Mouse (Mus musculus) Muller cell, postnatal 12 days (primary cell): Measurements from ENCODE around the gene Zmynd12.

Source experiments
- DNase-seq: peaks from one replicate; pipeline ENCODE4 v3.0.0-alpha.2; 2015; ENCODE audit errors: inconsistent ontology term

Gene Zmynd12

GRCm38 (mm10) chr4:119422294-119422964, at the start of gene Zmynd12, which contains the start of gene Ppcs:
Gene Zmynd12 (plus strand): TSS chr4:119422814.
Gene Ppcs (minus strand): TSS chr4:119422420.
- DNase-seq: peak; percentile 93

DNA sequence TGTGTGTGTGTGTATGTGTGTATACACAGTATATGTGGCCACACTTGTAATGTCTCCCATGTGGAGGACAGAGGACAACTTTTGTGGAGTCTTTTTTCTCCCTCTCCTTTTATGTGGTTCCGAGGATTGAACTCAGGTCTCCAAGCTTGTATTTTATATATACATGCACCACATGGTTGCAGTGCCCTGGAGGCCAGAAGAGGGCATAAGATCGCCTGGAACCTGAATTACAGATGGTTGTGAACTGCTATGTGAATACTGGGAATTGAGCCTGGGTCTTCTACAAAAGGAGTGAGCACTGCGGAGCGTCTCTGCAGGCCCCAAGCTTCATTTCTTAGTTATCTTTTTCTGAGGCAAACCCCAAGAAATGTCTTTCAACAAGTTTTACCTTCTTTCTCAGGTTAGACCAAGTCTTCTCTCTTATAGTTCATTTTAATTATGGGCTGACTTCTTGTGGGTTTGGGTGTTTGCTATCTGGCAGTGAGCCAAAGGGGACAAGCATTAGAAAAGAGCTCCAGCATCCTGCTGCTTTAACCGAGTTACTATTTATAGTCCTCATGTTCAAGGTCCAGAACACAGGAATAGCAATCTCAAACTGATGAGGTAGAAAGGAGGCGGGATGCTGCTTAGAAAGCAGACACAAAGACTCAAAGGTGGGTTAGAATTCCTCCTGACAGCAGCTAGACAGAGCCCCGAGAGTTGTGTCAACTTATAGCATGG, 41.0 kb upstream of the Zmynd12 start:
- DNase-seq: no peak

DNA sequence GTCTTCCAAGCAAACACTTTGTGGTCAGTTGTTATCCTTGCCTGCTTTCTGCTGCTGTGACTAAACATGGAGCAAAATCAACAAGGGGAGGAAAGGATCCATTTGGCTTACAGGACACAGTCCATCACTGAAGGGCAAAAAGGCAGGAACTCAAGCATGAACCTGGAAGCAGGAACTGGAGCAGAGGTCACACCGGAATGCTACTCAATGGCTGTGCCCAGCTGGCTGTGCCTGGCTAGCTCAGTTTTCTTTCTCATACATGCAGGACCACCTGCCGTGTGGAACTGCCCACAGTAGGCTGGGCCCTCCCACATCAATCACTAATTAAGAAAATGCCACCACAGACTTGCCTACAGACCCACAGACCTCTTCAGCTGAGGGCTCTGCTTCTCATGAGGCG, 33.4 kb upstream of the Zmynd12 start:
- DNase-seq: peak; percentile 4

GRCm38 (mm10) chr4:119390369-119390768, 32.2 kb upstream of the Zmynd12 start:
- DNase-seq: no peak

DNA sequence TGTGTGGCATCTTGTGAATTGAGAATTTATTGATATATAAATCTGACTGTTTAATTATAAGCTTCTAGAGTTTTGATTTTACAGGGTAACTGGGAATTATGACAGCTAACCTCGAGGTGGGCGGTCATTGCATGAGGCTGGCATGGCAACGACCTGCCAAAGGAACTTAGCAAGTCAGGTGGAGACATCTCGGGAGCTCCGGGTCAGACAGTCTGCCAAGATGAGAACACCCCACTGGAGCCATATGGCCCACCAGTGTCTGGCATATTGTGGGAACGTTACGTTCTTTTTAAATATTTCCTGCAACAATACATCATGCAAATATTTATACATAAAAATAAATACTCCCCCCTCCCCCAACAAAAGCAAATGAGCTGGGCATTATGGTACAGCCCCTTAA, 23.9 kb upstream of the Zmynd12 start:
- DNase-seq: no peak

DNA sequence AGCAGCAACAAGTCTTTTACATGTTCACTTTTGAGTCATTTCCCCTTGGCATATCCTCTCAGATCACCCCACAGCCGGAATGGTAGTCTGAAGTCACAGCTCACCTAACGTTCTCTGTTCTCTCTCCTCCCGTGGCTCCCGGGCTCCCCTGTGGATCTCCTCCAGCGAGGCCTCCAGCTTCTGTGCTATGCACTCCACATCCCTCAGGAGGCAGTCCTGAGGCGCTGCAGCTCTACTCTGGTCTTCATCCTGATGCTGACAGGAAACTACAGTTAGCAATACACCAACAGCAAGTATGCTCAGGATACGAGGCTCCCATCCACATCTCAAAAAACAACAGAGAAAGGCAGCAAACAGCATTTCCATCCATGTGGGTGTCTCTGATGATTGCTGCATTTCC, 21.7 kb upstream of the Zmynd12 start:
- no peak for DNase-seq

DNA sequence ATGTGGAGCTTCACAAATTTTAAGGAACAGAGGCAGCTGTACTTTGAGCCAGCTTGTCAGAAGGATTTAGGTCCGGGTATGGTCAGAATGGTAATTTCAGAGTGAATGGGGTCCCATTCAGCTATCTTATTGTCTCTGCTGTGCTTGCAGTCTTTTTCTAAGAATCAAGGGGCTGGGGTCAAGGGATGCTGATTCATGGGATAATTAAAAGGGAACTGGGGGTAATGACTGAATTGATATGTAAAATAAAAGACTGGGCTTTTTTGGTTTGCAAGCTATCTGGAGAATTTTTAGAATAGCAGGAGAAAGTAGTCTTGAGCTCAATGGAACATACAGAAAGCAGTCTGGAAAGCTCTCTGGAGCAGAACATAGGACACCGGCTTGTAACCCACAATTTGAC, 19.2 kb upstream of the Zmynd12 start:
- DNase-seq: no peak

DNA sequence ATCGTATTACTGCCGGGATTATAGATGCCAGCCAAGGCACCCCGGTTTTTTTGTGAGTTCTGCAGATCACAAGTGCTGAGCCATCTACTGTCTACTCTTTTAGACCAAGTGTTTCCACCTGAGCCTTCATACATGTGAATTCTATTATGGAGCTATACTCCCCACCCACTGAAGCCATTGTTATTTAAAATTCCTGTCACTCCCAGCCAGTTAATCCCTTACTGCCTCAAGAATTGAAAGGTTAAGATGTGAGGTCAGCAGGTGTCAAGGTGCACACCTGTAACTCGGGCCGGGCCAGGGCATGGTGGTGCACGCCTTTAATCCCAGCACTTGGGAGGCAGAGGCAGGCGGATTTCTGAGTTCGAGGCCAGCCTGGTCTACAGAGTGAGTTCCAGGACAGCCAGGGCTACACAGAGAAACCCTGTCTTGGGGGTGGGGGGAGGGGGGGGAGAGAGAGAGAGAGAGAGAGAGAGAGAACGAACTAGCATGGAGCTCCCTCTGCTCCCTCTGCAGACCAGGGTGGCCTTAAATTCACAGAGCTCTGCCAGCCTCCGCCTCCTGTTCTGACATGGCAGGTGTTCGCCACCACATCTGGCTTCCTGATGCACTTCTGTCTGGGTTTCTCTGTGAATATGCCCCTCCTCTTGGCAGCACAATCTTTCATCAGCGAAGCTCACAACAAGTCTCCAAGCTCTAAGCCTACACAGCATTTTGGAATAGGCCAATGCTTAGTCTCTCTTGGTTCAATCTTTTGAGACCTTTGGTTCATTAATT, 10.6 kb upstream of the Zmynd12 start:
- no peak for DNase-seq

- no peak for DNase-seq
Observed at GRCm38 (mm10) chr4:119412791-119413190, 9.8 kb upstream of the Zmynd12 start.

DNA sequence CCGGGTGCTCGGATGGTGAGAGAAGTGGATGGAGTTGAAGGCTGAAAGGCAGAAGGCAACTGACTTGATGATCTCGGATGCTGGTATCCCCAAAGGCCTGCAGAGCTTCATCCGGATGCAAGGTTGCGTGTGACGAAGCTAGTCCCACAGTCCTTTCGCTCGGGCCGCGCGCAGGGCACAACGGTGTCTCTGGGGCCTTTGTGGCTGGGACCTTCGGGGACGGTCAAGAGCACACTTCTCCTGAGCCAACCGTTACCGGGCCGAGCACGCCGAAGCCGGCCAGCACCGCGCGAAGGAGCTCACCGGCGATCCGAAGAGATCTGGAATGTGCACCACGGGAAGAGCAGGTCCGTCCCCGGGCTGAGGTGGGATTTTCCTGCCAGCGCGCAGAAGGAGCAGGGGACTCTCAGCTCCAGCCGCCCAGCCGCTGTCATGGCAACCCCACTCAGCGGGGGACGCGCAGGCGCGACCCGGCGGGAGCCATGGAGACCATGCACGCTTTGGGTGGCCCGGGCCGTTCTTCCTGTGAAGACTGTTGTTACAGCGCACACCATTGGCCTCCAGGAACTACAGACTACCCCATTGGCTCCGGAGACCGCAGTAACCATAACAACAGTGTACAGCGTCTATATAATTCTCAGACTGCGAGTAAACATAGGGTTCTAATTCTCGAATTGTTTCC, 7.4 kb upstream of the Zmynd12 start, which contains the start of gene Ccdc30:
Gene Ccdc30 (minus strand): TSS at position 450 of the 682 bp plus-strand sequence.
- peak; percentile 97 for DNase-seq

DNA sequence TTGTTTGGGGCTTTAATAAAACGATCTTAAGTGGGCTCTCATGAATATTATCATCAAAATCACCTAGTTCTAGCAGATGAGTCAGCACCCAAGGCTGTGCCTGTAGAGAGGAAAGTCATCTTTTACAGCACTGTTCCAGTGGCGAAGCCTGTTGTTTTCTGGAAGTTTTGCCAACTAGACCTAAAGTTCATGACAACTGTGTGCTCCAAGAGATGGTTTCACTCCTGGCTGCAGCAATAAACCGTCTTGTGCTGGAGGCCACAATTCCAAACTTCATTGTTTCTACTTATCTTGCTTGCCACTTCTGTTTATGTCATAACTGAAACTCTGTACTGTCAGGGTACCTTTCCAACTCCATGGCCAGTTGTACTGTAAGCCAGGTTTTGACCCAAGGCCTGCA, 5.3 kb upstream of the Zmynd12 start:
- no peak for DNase-seq

GRCm38 (mm10) chr4:119417894-119418293, 4.7 kb upstream of the Zmynd12 start:
- no peak for DNase-seq

GRCm38 (mm10) chr4:119421191-119421590, 1.4 kb upstream of the Zmynd12 start:
- DNase-seq: no peak

DNA sequence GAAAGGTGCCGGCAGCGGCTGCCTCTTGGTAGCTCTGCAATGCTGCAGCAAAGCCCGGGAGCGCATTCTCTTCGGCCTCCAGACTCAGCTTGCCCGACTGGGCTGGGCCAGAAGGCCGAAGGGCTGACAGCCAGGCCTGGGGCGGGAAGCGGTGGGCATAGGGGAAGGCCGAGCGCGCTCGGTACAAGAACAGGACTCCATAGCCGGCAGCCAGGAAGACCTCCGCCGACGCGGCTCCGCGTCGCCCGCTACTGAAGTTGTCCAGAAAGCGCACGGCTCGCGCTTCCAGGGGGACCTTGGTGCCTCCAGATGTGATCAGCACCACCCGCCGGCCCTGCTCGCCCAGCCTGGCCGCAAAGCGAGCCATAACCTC, 707 bp upstream of the Zmynd12 start:
- no peak for DNase-seq

DNA sequence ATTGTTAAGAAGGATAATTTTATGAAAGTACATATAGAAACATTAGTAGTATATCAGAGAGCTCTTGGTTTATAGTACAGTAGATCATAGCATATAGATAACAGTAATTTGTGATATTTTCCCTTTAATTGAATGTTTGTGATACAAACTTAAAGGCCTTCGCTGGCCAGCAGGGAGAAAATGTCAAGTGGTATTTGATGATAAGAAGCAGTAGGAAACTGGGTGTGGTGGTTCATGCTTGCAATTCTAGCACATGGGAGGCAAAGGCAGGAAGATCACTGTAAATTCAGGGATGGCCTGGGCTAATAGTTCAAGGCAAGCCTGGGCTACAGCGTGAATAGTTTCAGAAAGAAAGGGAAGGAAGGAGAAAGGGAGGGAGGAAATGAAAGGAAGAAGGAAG, 2.5 kb downstream of the Zmynd12 start:
- no peak for DNase-seq

DNA sequence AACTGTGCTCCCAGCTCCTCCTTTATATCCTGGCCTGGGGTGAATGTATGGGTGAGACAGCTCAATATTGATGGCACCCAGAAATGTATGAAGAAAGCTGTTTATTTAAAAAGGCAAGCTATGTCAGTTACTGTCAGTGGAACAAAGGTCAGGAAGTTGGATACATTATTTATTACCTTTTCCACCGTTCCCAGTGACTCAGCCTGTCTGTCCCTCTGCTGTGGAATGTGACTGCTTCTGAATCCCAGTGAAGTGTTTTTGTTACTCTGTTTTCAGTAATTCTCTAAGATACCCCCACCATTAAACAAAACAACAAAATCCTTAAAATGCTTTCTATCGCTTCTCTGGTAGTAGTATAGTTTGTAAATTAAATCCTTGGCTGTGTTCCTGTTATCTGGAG, 3.0 kb downstream of the Zmynd12 start:
- no peak for DNase-seq

DNA sequence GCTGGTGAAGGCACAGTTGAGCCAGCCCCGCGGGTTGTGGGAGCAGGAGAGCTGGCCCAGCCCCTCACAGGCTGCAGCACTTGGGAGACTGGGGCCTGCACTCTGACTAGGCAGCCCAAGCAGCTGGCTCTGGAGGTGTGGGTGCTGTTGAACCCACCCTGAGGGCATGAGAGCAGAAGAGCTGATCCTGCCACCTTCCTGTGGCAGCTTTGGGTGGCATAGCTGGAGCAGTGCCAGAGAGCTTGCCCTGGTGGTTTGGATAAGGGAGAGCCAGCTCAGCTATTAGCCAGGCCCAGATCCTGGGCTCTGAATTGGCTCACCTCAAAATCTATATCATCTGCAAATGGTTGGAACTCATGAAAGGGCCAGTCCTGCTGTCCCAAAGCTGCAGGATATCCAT, 5.1 kb downstream of the Zmynd12 start:
- DNase-seq: no peak

DNA sequence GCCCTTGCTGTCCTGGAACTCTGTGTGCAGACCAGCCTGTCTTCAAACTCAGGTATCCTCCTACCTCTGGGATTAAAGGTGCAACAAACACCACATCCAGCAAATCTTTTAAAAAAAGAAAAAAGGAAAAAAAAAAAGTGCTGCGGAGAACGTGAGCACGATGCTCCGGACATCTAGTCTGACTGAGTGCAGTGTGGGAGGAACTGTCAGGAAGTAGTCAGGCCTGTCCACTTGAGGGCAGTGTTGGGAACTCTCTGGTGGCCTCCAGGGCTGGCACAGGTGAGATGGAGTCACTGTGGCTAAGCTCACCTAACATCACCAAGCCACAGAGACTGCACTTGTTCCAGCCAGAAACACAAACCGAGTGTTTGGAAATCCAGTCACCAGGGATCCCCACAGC, 8.1 kb downstream of the Zmynd12 start:
- no peak for DNase-seq

- DNase-seq: no peak
Observed at GRCm38 (mm10) chr4:119437936-119438335, 15.3 kb downstream of the Zmynd12 start.

- no peak for DNase-seq
Observed at GRCm38 (mm10) chr4:119441836-119442235, 19.2 kb downstream of the Zmynd12 start.

DNA sequence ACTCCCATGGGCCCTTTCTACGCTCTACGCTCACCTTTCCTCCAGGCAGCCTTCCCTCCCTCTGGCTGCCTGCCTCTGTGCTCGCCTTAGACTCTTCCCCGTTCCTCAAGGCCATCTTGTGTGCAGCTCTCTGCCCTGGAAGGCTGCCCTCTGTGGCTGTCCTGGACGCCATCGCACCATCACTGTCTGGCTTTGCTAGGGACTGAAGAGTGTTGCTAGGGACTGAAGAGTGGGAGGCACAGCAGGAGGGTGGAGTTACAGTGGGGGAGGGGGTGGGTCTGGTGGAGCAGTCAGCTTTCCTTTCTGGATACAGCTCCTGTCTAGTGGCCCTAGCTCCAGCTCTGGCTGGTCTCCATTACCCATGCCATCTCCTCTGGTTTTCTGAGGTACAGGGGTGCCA, 19.9 kb downstream of the Zmynd12 start:
- DNase-seq: no peak

GRCm38 (mm10) chr4:119447261-119447660, 24.6 kb downstream of the Zmynd12 start:
- no peak for DNase-seq
